Mouse (Mus musculus) hindbrain, postnatal 0 days (tissue): ENCODE data around the gene Olfr201. TPM values are rescaled to one million over a fixed set of nuclear protein-coding genes. Genes with fewer than 3 reads are reported as not detected.
"Not testable (repeated sequence)": the region's sequence is repeated elsewhere in the genome, so short reads cannot be mapped to it uniquely, and the experiment has no call there.

Experiments used
- ATAC-seq: fragments of 200-750 bp; cut with Nextera tagmentation; 2 replicates; pipeline ENCODE4 v1.8.0; 2017; ENCODE audit warnings: mild to moderate bottlenecking, moderate TSS enrichment, moderate library complexity
- DNase-seq: peaks from one replicate; pipeline ENCODE4 v3.0.0-alpha.2; 2015; ENCODE audit warnings: low spot score
- H3K27ac ChIP-seq: fragments of 300-500 bp; sonication (generic); 2 replicates; pipeline ENCODE4 v1.5.1; 2014; ENCODE audit warnings: mild to moderate bottlenecking
- H3K27me3 ChIP-seq: fragments of 300-500 bp; sonication (generic); 2 replicates; pipeline ENCODE4 v1.6.1; 2014; ENCODE audit warnings: low read length, mixed read lengths; ENCODE audit not compliant: insufficient read depth
- H3K36me3 ChIP-seq: fragments of 300-500 bp; sonication (generic); 2 replicates; pipeline ENCODE4 v1.6.1; 2014; ENCODE audit warnings: low read length, mixed read lengths; ENCODE audit not compliant: insufficient read depth
- H3K4me1 ChIP-seq: fragments of 300-500 bp; sonication (generic); 2 replicates; pipeline ENCODE4 v1.6.1; 2014; ENCODE audit warnings: antibody characterized with exemption, low read length, mixed read lengths; ENCODE audit not compliant: insufficient read depth
- H3K4me2 ChIP-seq: fragments of 300-500 bp; sonication (generic); 2 replicates; pipeline ENCODE4 v1.6.1; 2014; ENCODE audit warnings: low read depth, mild to moderate bottlenecking, low read length, moderate library complexity, mixed read lengths
- H3K4me3 ChIP-seq: fragments of 300-500 bp; sonication (generic); 2 replicates; pipeline ENCODE4 v1.5.1; 2014; ENCODE audit warnings: low read length
- H3K9ac ChIP-seq: fragments of 300-500 bp; sonication (generic); replicated peaks from 2 replicates; pipeline ENCODE4 v1.6.1; 2014; ENCODE audit warnings: mild to moderate bottlenecking, low read length, moderate library complexity, mixed read lengths
- H3K9me3 ChIP-seq: fragments of 300-500 bp; sonication (generic); 2 replicates; pipeline ENCODE4 v1.6.1; 2016; ENCODE audit warnings: low read length, mixed read lengths
- CTCF ChIP-seq: IDR thresholded peaks from 2 replicates; pipeline ENCODE4 v1.5.1; 2016; ENCODE audit warnings: antibody characterized with exemption, control low read depth, low read depth
- WGBS: fragments of 180-500 bp; shearing (Covaris S2); extraction: QIAGEN DNeasy Blood & Tissue Kit; methylation state at CpG from one replicate; pipeline ENCODE4 v1.1.7; 2014; 5-methylcytosine and 5-hydroxymethylcytosine counted together
- polyA plus RNA-seq: library from polyadenylated mRNA; unstranded; fragments of >200 nt; fragmentation: Nextera tagmentation; extraction: Ambion mirVana; gene quantifications from 2 replicates; pipeline ENCODE4 v1.2.1, GENCODE M21; 2015
- total RNA-seq: library from RNA; depleted of rRNA; stranded (reverse); fragments of >200 nt; gene quantifications from 2 replicates; pipeline ENCODE4 v1.2.3, GENCODE M21; 2014; rRNA removed

Gene Olfr201
- total RNA-seq (not detected in 2 replicates), polyA plus RNA-seq (not detected in 2 replicates)

DNA sequence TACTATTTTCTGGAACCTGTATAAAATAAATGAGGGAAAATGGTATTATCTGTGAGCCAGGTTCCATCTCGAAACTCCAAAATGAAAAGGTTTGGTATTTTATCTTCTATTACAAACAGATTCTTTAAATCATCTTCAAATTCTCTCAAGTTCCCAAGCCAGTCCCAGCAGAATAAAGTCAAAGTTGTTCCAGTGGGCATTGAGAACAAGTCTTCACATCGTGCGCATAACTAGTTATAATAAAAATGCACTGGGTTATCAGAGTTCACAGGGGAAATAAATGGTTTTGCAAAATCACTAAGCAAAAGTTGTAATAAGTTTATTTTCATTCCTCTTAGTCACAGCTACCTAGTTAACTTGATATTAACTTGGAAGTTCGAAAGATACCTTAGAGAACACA is at the start of gene Olfr201:
Gene Olfr201 (minus strand): TSS at position 101 of the 400 bp plus-strand sequence.
- H3K9ac ChIP-seq, H3K27ac ChIP-seq, H3K4me2 ChIP-seq, ATAC-seq, H3K27me3 ChIP-seq, H3K4me1 ChIP-seq, DNase-seq, H3K9me3 ChIP-seq, H3K4me3 ChIP-seq, H3K36me3 ChIP-seq: not testable (repeated sequence)
- WGBS, result 90% methylated on average over 4 of the region's 4 CpGs

DNA sequence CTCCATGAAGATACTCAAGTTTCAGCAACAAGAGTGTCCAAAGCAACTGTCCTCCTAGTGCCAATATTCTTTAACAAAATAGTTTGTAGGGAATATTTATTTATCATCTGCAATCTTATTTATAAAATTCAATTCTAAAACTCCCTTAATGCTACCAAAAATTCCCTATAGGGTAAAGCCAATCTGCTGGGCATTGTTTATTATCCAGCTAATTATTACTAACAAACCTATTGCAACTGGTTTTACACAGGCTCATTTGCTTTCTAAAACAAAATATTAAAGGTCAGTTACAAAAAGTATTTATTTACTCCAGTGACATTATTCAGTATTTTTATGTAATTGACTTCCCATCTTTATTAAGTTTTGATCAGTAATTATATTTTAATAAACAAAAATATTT is 45.7 kb upstream of the Olfr201 start, which contains the start of gene Olfr204:
Gene Olfr204 (minus strand): TSS at position 101 of the 400 bp plus-strand sequence.
- no peak for ATAC-seq
- TF ChIP-seq CTCF, result no peak
- Histone ChIP-seq H3K9me3 (no peaks in the 10 kb centered on the region), H3K27ac (no peak within 1 kb of the TSS), H3K36me3 (no peaks in the 10 kb centered on the region), H3K27me3 (no peaks in the 10 kb centered on the region), H3K4me1 (no peaks in the 10 kb centered on the region), H3K4me3 (no peak within 1 kb of the TSS), H3K4me2 (no peak within 1 kb of the TSS), H3K9ac (no peak within 1 kb of the TSS)
- no peak for DNase-seq

DNA sequence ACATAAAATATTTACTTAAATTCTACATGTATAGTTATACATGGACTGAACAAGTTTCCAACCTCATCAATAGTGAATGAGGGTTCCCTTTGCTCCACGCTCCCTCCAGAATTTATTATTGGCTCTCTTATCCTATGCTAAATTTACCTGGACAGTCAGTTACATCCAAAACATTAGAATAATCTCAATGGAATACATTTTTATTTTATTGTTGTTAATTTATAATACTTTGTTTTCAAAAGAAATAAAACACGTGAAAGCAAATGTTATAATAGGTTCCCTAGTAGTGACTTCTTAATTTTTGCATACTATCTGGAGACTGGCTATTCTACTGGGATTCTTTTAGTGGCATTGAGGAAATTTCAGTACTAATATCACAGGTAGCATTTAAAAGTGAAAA is 26.1 kb upstream of the Olfr201 start, which contains the start of gene Olfr203:
Gene Olfr203 (plus strand): TSS at position 301 of the 400 bp plus-strand sequence.
- Histone ChIP-seq H3K4me2 (no peak within 1 kb of the TSS), H3K27ac (no peak within 1 kb of the TSS), H3K27me3 (no peaks in the 10 kb centered on the region), H3K9ac (no peak within 1 kb of the TSS), H3K4me3 (no peak within 1 kb of the TSS), H3K36me3 (no peaks in the 10 kb centered on the region), H3K9me3 (no peaks in the 10 kb centered on the region), H3K4me1 (no peaks in the 10 kb centered on the region)
- WGBS, result 84% methylated on average over 2 of the region's 2 CpGs
- TF ChIP-seq CTCF, result no peak
- ATAC-seq, result no peak
- DNase-seq, result no peak

DNA sequence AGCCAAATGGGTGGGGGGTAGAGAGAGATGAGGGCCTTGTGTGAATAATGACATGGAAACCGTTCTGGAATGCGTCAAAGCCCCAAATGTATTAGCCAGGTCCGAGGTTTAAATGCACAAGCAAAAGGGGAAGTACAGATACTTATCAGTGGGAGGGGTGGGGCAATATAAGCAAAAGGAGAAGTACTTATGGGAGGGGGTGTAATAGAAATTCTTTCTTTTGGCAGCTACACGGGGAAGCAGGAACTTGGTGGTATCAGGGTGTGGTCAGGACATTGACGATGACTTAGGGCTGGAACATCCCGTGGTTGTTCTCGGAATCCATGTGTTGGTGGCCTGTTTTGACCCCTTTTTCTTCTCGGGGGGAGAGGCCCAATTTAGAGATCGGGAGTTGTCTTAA is 15.1 kb upstream of the Olfr201 start:
- H3K27me3 ChIP-seq, H3K9me3 ChIP-seq, H3K4me1 ChIP-seq, H3K9ac ChIP-seq, H3K4me2 ChIP-seq, DNase-seq, H3K36me3 ChIP-seq, ATAC-seq, H3K4me3 ChIP-seq, H3K27ac ChIP-seq: not testable (repeated sequence)
- WGBS, result 86% methylated on average over 9 of the region's 9 CpGs

DNA sequence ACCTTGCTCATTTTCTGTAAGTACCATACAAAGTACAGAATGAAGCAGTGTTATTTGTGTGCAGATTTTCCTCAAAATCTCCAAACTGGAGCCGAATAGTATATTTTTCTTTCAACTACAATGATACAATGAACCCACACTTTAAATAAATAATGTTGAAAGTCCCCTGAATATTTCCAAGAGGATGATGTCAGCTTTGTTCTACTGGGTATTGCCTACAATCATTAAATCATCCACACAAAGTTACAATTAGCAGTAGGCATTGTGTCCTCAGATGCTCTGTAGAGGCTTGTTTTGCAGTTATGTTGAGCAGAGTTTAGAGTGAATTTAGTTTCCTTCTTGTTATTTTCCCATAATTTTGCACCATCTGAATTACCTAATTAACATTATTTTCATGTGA is 14.3 kb upstream of the Olfr201 start, which contains the start of gene Olfr202:
Gene Olfr202 (minus strand): TSS at position 101 of the 400 bp plus-strand sequence.
- Histone ChIP-seq H3K9ac (no peak within 1 kb of the TSS), H3K4me1 (no peaks in the 10 kb centered on the region), H3K9me3 (no peaks in the 10 kb centered on the region), H3K27me3 (no peaks in the 10 kb centered on the region), H3K4me2 (no peak within 1 kb of the TSS), H3K36me3 (no peaks in the 10 kb centered on the region), H3K4me3 (no peak within 1 kb of the TSS), H3K27ac (no peak within 1 kb of the TSS)
- DNase-seq (no peak), ATAC-seq (no peak)
- 81% methylated on average over 1 of the region's 1 CpGs for WGBS
- TF ChIP-seq CTCF, result no peak

DNA sequence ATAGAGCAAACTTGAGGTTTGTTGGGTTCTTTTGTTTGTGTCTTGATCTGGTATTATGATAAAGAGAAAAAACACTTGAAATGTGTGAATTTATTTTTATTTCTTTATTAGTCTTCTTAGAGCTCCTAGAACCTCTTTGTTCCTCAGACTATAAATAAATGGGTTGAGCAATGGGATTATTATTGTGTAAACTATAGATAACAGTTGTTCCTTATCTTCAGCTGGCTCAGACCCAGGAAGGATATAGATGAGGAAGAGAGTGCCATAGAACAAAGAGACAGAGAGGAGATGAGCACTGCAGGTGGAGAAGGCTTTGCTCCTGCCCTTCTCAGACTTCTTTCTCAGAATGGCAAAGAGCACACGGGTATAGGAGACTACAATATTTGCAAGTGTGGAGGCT is 11.0 kb upstream of the Olfr201 start:
- no peaks in the 10 kb centered on the region for H3K27me3 ChIP-seq

DNA sequence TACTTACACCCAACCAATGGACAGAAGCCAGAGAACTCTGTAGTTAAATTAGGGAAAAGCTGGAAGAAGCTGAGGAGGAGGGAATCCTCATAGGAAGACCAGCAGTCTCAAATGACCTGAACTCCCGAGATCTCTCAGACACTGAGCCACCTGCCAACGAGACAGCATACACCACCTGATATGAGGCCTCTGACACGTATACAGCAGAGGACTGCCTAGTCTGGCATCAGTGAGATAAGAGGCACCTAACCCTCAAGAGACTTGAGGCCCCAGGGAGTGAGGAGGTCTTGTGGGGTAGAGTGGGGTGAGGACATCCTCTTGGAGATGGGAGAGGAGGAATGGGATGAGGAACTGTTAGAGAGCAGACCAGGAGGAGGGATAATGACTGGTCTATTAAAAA is 8.1 kb upstream of the Olfr201 start:
- Histone ChIP-seq H3K9ac (no peak overlapping the region), H3K9me3 (no peaks in the 10 kb centered on the region), H3K27ac (no peak overlapping the region), H3K4me1 (no peaks in the 10 kb centered on the region), H3K4me2 (no peak overlapping the region), H3K36me3 (no peaks in the 10 kb centered on the region), H3K4me3 (no peak overlapping the region), H3K27me3 (no peaks in the 10 kb centered on the region)
- no peak for ATAC-seq
- no peak for TF ChIP-seq CTCF
- 80% methylated on average over 3 of the region's 3 CpGs for WGBS
- DNase-seq, result no peak

More for the DNA sequence above, 11.0 kb upstream of the Olfr201 start:
- Histone ChIP-seq H3K4me3 (no peak overlapping the region), H3K9me3 (no peaks in the 10 kb centered on the region), H3K4me1 (no peaks in the 10 kb centered on the region), H3K27ac (no peak overlapping the region), H3K4me2 (no peak overlapping the region), H3K9ac (no peak overlapping the region), H3K36me3 (no peaks in the 10 kb centered on the region)
- ATAC-seq (no peak), DNase-seq (no peak)
- WGBS, result 83% methylated on average over 1 of the region's 1 CpGs
- no peak for TF ChIP-seq CTCF

DNA sequence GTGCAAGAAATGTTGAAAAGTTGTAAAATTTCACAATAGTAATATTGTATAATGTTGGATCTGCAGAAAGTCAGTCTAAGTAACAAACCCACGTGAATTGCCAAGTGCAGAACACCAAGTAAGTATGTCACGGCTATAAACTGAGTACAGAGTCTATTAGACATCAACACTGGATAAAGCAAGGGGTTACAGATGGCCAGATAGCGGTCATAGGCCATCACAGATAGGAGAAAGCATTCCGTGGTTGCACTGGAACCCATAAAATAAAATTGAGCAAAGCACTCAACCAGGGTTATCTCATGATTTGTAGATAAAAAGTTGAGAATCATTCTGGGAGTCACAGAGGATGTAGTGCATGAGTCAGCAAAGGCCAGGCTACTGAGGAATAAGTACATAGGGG is 3.3 kb downstream of the Olfr201 start:
- not testable (repeated sequence) for H3K27me3 ChIP-seq, H3K9me3 ChIP-seq, H3K4me3 ChIP-seq, H3K36me3 ChIP-seq, H3K9ac ChIP-seq, H3K4me1 ChIP-seq, ATAC-seq, DNase-seq, H3K27ac ChIP-seq, H3K4me2 ChIP-seq
- WGBS, result 83% methylated on average over 4 of the region's 4 CpGs
